Mouse (Mus musculus): ENCODE data around the gene DXBay18. TPM values are rescaled to one million over a fixed set of nuclear protein-coding genes. Genes with fewer than 3 reads are reported as not detected.
"Not testable (repeated sequence)": the region's sequence is repeated elsewhere in the genome, so short reads cannot be mapped to it uniquely, and the experiment has no call there.

The DXBay18 gene
- polyA plus RNA-seq, 2 experiments = not detected

GRCm38 (mm10) chrX:73096941-73097508, 52.2 kb downstream of the DXBay18 start, which contains the start of gene Xlr3a:
Gene Xlr3a, minus strand, starts transcription at chrX:73097095.
- H3K4me3 ChIP-seq (ENCODE audit: insufficient read depth in 1 of 2, low read depth in 2 of 2, low read length in 2 of 2); H3K27me3 ChIP-seq (ENCODE audit: control insufficient read depth, insufficient read depth, low read length); DNase-seq (ENCODE audit: low read depth in 3 of 3, low spot score in 3 of 3); H3K4me2 ChIP-seq (ENCODE audit: low read depth); H3K9ac ChIP-seq (replicated peaks); H3K4me1 ChIP-seq (replicated peaks; ENCODE audit: control insufficient read depth in 2 of 2, insufficient read depth in 2 of 2, low read length in 1 of 2); H3K27ac ChIP-seq; ATAC-seq (ENCODE audit: insufficient read depth); H3K36me3 ChIP-seq (replicated peaks; ENCODE audit: control insufficient read depth, insufficient read depth, low read depth); H3K9me3 ChIP-seq (ENCODE audit: control insufficient read depth, low read length): not testable (repeated sequence)
- 58% methylated on average over 13 of the region's 13 CpGs for WGBS (ENCODE audit: insufficient replicate concordance)

Other genes with a start within 250 kb of the DXBay18 start
- 7.7 and 12.6 TPM in 2 replicates for gene Cetn2, start 231.0 kb downstream of the DXBay18 start, polyA plus RNA-seq (2012; rRNA removed)
- gene Cetn2, start 231.0 kb downstream of the DXBay18 start, polyA plus RNA-seq (2014; fragmentation: Nextera tagmentation; extraction: Ambion mirVana) = 34.7 and 36.9 TPM in 2 replicates
- 22.8 and 24.7 TPM in 2 replicates for gene Nsdhl, start 230.9 kb downstream of the DXBay18 start, polyA plus RNA-seq (2012; rRNA removed)
- gene Nsdhl, start 230.9 kb downstream of the DXBay18 start, polyA plus RNA-seq (2014; fragmentation: Nextera tagmentation; extraction: Ambion mirVana) = 23.5 and 26.4 TPM in 2 replicates
- 0.45 and 0.81 TPM in 2 replicates for gene Zfp185, start 162.1 kb downstream of the DXBay18 start, polyA plus RNA-seq (2012; rRNA removed)
- 1.6 and 1.7 TPM in 2 replicates for gene Zfp185, start 162.1 kb downstream of the DXBay18 start, polyA plus RNA-seq (2014; fragmentation: Nextera tagmentation; extraction: Ambion mirVana)
- gene Pnma5, start 112.3 kb downstream of the DXBay18 start, polyA plus RNA-seq (2012; rRNA removed) = not detected in 2 replicates
- not detected in 2 replicates for gene Pnma5, start 112.3 kb downstream of the DXBay18 start, polyA plus RNA-seq (2014; fragmentation: Nextera tagmentation; extraction: Ambion mirVana)
- gene Pnma3, start 84.7 kb downstream of the DXBay18 start, polyA plus RNA-seq (2012; rRNA removed) = not detected in 2 replicates
- not detected in 2 replicates for gene Pnma3, start 84.7 kb downstream of the DXBay18 start, polyA plus RNA-seq (2014; fragmentation: Nextera tagmentation; extraction: Ambion mirVana)
- gene Xlr4a, start 67.0 kb downstream of the DXBay18 start, polyA plus RNA-seq (2012; rRNA removed) = 0.23 and 1.0 TPM in 2 replicates
- 1.1 TPM in 2 replicates for gene Xlr4a, start 67.0 kb downstream of the DXBay18 start, polyA plus RNA-seq (2014; fragmentation: Nextera tagmentation; extraction: Ambion mirVana)
- 1.5 and 1.8 TPM in 2 replicates for gene Xlr3a, start 52.4 kb downstream of the DXBay18 start, polyA plus RNA-seq (2012; rRNA removed)
- 0.74 and 3.8 TPM in 2 replicates for gene Xlr3a, start 52.4 kb downstream of the DXBay18 start, polyA plus RNA-seq (2014; fragmentation: Nextera tagmentation; extraction: Ambion mirVana)
- gene Gm14685, start 32.4 kb downstream of the DXBay18 start, polyA plus RNA-seq (2012; rRNA removed) = 0.03 TPM in 2 replicates
- gene Gm14685, start 32.4 kb downstream of the DXBay18 start, polyA plus RNA-seq (2014; fragmentation: Nextera tagmentation; extraction: Ambion mirVana) = not detected in 2 replicates
- gene Xlr5b, start 654 bp downstream of the DXBay18 start, polyA plus RNA-seq (2012; rRNA removed) = not detected in 2 replicates
- not detected in 2 replicates for gene Xlr5b, start 654 bp downstream of the DXBay18 start, polyA plus RNA-seq (2014; fragmentation: Nextera tagmentation; extraction: Ambion mirVana)
- not detected in 2 replicates for gene Spin2d, start 27.5 kb upstream of the DXBay18 start, polyA plus RNA-seq (2012; rRNA removed)
- gene Spin2d, start 27.5 kb upstream of the DXBay18 start, polyA plus RNA-seq (2014; fragmentation: Nextera tagmentation; extraction: Ambion mirVana) = not detected in 2 replicates
- 0.63 and 2.1 TPM in 2 replicates for gene Xlr3b, start 42.8 kb upstream of the DXBay18 start, polyA plus RNA-seq (2012; rRNA removed)
- gene Xlr3b, start 42.8 kb upstream of the DXBay18 start, polyA plus RNA-seq (2014; fragmentation: Nextera tagmentation; extraction: Ambion mirVana) = 1.7 and 2.0 TPM in 2 replicates
- 0.73 and 1.9 TPM in 2 replicates for gene Xlr4b, start 64.9 kb upstream of the DXBay18 start, polyA plus RNA-seq (2012; rRNA removed)
- 1.2 and 2.9 TPM in 2 replicates for gene Xlr4b, start 64.9 kb upstream of the DXBay18 start, polyA plus RNA-seq (2014; fragmentation: Nextera tagmentation; extraction: Ambion mirVana)
- gene F8a, start 78.8 kb upstream of the DXBay18 start, polyA plus RNA-seq (2012; rRNA removed) = 1.5 and 1.9 TPM in 2 replicates
- 2.4 and 2.9 TPM in 2 replicates for gene F8a, start 78.8 kb upstream of the DXBay18 start, polyA plus RNA-seq (2014; fragmentation: Nextera tagmentation; extraction: Ambion mirVana)
- gene Xlr4c, start 93.7 kb upstream of the DXBay18 start, polyA plus RNA-seq (2012; rRNA removed) = 0.12 and 0.19 TPM in 2 replicates
- gene Xlr4c, start 93.7 kb upstream of the DXBay18 start, polyA plus RNA-seq (2014; fragmentation: Nextera tagmentation; extraction: Ambion mirVana) = 0.20 and 0.49 TPM in 2 replicates
- gene Xlr3c, start 115.9 kb upstream of the DXBay18 start, polyA plus RNA-seq (2012; rRNA removed) = not detected in 2 replicates
- gene Xlr3c, start 115.9 kb upstream of the DXBay18 start, polyA plus RNA-seq (2014; fragmentation: Nextera tagmentation; extraction: Ambion mirVana) = not detected in 2 replicates
- gene Xlr5a, start 143.5 kb upstream of the DXBay18 start, polyA plus RNA-seq (2012; rRNA removed) = not detected in 2 replicates
- gene Xlr5a, start 143.5 kb upstream of the DXBay18 start, polyA plus RNA-seq (2014; fragmentation: Nextera tagmentation; extraction: Ambion mirVana) = not detected in 2 replicates
- not detected in 2 replicates for gene Xlr5c, start 143.5 kb upstream of the DXBay18 start, polyA plus RNA-seq (2012; rRNA removed)
- gene Xlr5c, start 143.5 kb upstream of the DXBay18 start, polyA plus RNA-seq (2014; fragmentation: Nextera tagmentation; extraction: Ambion mirVana) = not detected in 2 replicates
- gene Gm45015, start 187.4 kb upstream of the DXBay18 start, polyA plus RNA-seq (2012; rRNA removed) = not detected in 2 replicates
- gene Gm45015, start 187.4 kb upstream of the DXBay18 start, polyA plus RNA-seq (2014; fragmentation: Nextera tagmentation; extraction: Ambion mirVana) = not detected in 2 replicates
- gene Zfp275, start 193.2 kb upstream of the DXBay18 start, polyA plus RNA-seq (2012; rRNA removed) = 2.5 and 3.1 TPM in 2 replicates
- 1.9 and 2.2 TPM in 2 replicates for gene Zfp275, start 193.2 kb upstream of the DXBay18 start, polyA plus RNA-seq (2014; fragmentation: Nextera tagmentation; extraction: Ambion mirVana)
- not detected in 2 replicates for gene Gm18336, start 249.3 kb upstream of the DXBay18 start, polyA plus RNA-seq (2012; rRNA removed)
- not detected in 2 replicates for gene Gm18336, start 249.3 kb upstream of the DXBay18 start, polyA plus RNA-seq (2014; fragmentation: Nextera tagmentation; extraction: Ambion mirVana)